Mouse (Mus musculus): ENCODE measurements at regions not wholly inside any gene's neighbourhood (a gene's known extent, or its start where the extent isn't known, plus 50 kb on each side); places are given as distances from the start of the nearest gene placed in this dataset.

- no peaks in the 10 kb centered on the region for H3K36me3 ChIP-seq
- no peaks in the 10 kb centered on the region for H3K9me3 ChIP-seq
- no peak overlapping the region for H3K4me3 ChIP-seq
- peaks cover 35% of the 10 kb centered on the region for H3K4me1 ChIP-seq
- no peak overlapping the region for H3K27ac ChIP-seq
- DNase-seq (ENCODE audit: low spot score): no peak
- no peaks in the 10 kb centered on the region for H3K27me3 ChIP-seq (ENCODE audit: insufficient read depth, poor library complexity, severe bottlenecking)
Measured at GRCm38 (mm10) chr3:68758609-68759008, 68.2 kb downstream of the Il12a start.

DNA sequence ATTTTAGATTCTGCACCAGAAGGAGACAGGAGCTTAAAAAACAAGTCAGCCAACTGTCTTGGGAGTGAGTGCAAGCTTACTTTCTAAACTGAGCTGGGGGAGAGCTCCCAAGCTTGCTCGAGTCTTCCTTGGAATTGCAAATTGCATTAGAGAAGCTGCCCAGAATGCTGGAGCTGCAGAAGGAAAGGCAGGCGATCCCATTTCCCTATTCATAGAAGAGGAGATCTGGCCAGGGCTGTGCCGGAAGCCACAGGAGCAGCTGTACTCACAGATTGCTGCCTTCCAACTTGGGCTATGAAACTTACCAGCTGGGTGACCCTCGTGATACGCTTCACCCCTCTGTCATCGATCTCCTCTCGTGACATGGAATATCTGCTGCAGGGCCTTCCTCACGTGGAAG lies 68.9 kb downstream of the Il12a start:
- peaks cover 38% of the 10 kb centered on the region for H3K4me1 ChIP-seq
- DNase-seq (ENCODE audit: low spot score): no peak
- no peaks in the 10 kb centered on the region for H3K27me3 ChIP-seq (ENCODE audit: insufficient read depth, poor library complexity, severe bottlenecking)
- no peak overlapping the region for H3K27ac ChIP-seq
- WGBS: 39% methylated on average over 8 of the region's 8 CpGs
- no peaks in the 10 kb centered on the region for H3K36me3 ChIP-seq
- H3K4me3 ChIP-seq: no peak overlapping the region
- no peaks in the 10 kb centered on the region for H3K9me3 ChIP-seq

GRCm38 (mm10) chr3:68760806-68761205 lies 70.4 kb downstream of the Il12a start:
- Histone ChIP-seq H3K4me1 (peaks cover 52% of the 10 kb centered on the region), H3K27me3 (ENCODE audit: insufficient read depth, poor library complexity, severe bottlenecking) (no peaks in the 10 kb centered on the region), H3K36me3 (no peaks in the 10 kb centered on the region), H3K9me3 (no peaks in the 10 kb centered on the region), H3K4me3 (no peak overlapping the region), H3K27ac (no peak overlapping the region; the same call in 1 of the 2 replicates)
- WGBS: 68% methylated on average over 2 of the region's 2 CpGs
- no peak for DNase-seq (ENCODE audit: low spot score)

DNA sequence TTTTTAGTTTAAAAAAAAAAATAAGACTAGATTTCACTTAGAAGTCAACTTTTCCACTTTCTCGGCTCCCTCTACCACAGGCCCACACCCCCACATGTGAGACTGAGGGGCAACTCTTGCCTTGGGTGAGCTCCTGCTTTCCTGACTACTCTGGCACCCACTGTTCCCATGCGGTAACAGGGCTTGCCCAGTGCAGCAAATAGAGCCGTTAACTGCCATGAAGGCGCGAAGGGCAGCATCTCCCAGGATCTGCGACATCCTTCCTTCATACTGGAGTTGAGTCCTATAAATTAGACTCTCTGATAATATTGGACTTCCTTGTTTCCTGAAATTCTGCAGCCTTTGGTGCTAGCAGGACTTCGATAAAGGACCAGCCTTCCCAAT lies 70.8 kb downstream of the Il12a start:
- H3K4me1 ChIP-seq: peaks cover 54% of the 10 kb centered on the region
- no peak overlapping the region for H3K4me3 ChIP-seq
- no peaks in the 10 kb centered on the region for H3K36me3 ChIP-seq
- H3K27me3 ChIP-seq (ENCODE audit: insufficient read depth, poor library complexity, severe bottlenecking): no peaks in the 10 kb centered on the region
- WGBS: 46% methylated on average over 7 of the region's 7 CpGs
- peak overlapping the region; percentile 74 for H3K27ac ChIP-seq
- no peak for DNase-seq (ENCODE audit: low spot score)
- no peaks in the 10 kb centered on the region for H3K9me3 ChIP-seq

DNA sequence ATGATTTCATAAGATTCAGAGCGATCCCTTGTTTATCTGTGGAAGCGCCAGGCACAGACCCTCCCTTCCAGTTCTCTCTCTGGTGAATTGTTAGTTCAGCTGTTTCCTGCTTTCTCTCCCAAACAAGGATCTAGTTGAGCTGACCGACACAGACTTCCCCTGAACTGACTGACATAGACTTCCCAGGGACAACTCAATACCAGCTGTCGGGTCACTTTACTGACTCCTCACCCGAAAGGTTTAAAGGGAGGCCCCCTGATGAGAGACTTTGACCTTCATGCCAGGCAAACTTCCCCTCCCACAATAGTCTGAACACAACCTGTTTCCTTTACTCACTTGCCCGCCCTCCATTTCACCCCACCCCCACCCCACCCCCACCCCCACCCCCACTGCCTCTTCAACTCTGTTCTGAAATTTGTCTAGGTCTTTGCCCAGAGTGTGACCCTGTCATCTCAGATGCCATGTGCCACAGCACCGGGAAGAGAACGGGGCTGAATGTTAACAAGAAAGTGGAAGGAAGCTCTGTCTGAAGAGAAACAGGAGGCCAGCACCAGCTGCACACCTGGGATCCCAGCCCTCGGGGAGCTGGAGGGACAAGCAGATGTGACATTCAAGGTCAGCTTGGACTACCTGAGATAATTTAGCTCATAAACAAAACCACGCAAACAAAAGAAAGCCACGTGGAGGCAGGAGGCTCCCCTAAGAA lies 71.3 kb downstream of the Il12a start:
- H3K36me3 ChIP-seq: no peaks in the 10 kb centered on the region

DNA sequence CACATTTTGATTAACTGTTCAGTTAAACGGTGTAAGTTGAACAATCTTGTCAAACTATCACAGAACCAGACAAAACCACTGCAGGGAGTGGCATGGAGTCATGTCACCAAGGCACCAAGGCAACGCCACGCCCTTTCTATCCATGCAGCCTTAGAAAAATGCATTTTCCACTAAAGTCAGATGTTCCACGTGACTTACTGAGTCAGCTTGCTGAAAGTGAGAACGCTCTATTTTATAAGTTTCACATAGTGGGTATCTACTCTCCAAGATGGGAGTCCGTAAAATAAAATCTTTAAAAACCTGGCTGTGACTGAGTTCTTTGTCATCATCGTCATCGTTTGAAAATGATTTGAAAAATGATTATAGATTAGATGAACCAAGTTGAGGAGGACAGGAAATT lies 72.5 kb downstream of the Il12a start:
- no peak overlapping the region for H3K4me3 ChIP-seq
- H3K4me1 ChIP-seq: peaks cover 58% of the 10 kb centered on the region
- no peak for DNase-seq (ENCODE audit: low spot score)
- H3K27ac ChIP-seq: no peak overlapping the region; the same call in 1 of the 2 replicates
- no peaks in the 10 kb centered on the region for H3K27me3 ChIP-seq (ENCODE audit: insufficient read depth, poor library complexity, severe bottlenecking)
- H3K9me3 ChIP-seq: no peaks in the 10 kb centered on the region
- H3K36me3 ChIP-seq: no peaks in the 10 kb centered on the region
- 83% methylated on average over 8 of the region's 8 CpGs for WGBS

More for the DNA sequence above, 71.3 kb downstream of the Il12a start:
- H3K27me3 ChIP-seq (ENCODE audit: insufficient read depth, poor library complexity, severe bottlenecking): no peaks in the 10 kb centered on the region
- H3K4me3 ChIP-seq: peak overlapping the region; percentile 20; the same call in 1 of the 2 replicates
- no peak for DNase-seq (ENCODE audit: low spot score)
- H3K9me3 ChIP-seq: no peaks in the 10 kb centered on the region
- peaks cover 58% of the 10 kb centered on the region for H3K4me1 ChIP-seq
- peak overlapping the region; percentile 74 for H3K27ac ChIP-seq
- 9% methylated on average over 11 of the region's 11 CpGs for WGBS

- Histone ChIP-seq H3K36me3 (no peaks in the 10 kb centered on the region), H3K4me1 (peaks cover 57% of the 10 kb centered on the region), H3K27ac (peak overlapping the region; percentile 52; the same call in 1 of the 2 replicates), H3K4me3 (peak overlapping the region; percentile 27; the same call in 1 of the 2 replicates), H3K27me3 (ENCODE audit: insufficient read depth, poor library complexity, severe bottlenecking) (no peaks in the 10 kb centered on the region), H3K9me3 (no peaks in the 10 kb centered on the region)
- peak; percentile 67 for DNase-seq (ENCODE audit: low spot score)
- WGBS: 63% methylated on average over 4 of the region's 4 CpGs
Measured at GRCm38 (mm10) chr3:68764336-68764735, 73.9 kb downstream of the Il12a start.

DNA sequence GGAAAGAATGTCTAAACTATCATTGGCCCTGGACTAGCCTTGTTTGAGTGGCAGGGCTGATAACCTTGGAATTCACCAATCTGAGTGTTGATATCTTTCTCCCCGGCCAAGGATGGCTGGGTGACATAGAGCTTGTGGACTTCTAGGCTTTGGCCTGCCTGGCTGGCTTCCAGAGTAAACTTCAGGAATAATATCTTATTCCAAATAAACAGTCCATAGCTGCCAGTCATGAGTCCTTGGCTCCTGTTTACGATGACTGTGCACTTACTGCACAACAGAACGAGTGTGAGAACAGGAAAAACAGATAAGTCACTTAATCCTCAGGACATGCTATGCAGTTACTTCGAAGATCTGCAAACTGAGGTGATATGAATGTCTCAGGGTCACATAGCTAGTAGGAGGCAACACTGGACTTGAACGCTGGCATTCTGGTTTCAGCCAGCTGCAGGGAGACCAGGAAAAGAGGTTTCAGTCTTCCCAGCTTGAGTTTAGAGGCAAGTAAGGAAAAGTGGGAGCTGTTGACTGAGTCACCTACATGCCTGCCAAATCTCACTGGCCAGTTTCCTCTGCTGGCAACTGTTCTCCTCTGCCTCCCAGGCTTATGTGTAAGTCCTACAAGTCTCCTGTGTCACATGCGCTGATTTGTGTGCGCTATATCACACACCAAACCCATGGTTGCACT lies 74.6 kb downstream of the Il12a start:
- 29% methylated on average over 7 of the region's 7 CpGs for WGBS
- no peaks in the 10 kb centered on the region for H3K27me3 ChIP-seq (ENCODE audit: insufficient read depth, poor library complexity, severe bottlenecking)
- H3K4me1 ChIP-seq: peaks cover 51% of the 10 kb centered on the region
- no peak overlapping the region; the same call in 1 of the 2 replicates for H3K4me3 ChIP-seq
- no peaks in the 10 kb centered on the region for H3K9me3 ChIP-seq
- peak; percentile 89 for DNase-seq (ENCODE audit: low spot score)
- H3K36me3 ChIP-seq: no peaks in the 10 kb centered on the region
- peak overlapping the region; percentile 72 for H3K27ac ChIP-seq

DNA sequence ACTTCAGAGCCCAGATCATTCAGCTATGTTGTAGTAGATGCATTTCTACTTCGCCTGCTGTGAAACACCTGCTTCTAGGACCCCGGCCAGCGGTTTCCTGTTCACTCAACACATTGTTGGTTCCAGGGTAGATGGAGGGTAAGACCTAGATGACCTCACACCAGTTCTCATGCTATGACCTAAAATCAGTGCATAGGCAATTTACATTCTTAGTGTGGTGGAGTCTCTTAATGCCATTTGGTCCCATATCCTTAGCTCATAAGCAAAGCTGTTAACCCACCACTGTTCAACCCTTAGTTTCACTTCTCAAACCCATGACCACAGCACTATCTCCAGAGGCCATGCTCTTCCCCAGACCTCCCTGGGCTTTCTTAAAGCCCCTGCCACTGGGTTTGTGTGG lies 81.1 kb downstream of the Il12a start:
- DNase-seq (ENCODE audit: low spot score): peak; percentile 61
- Histone ChIP-seq H3K4me3 (no peak overlapping the region), H3K27ac (no peak overlapping the region), H3K36me3 (no peaks in the 10 kb centered on the region), H3K4me1 (0 out of 2 replicates have a peak, but pooled peaks cover 3% of the 10 kb centered on the region), H3K9me3 (no peaks in the 10 kb centered on the region), H3K27me3 (ENCODE audit: insufficient read depth, poor library complexity, severe bottlenecking) (no peaks in the 10 kb centered on the region)
- 79% methylated on average over 3 of the region's 3 CpGs for WGBS

DNA sequence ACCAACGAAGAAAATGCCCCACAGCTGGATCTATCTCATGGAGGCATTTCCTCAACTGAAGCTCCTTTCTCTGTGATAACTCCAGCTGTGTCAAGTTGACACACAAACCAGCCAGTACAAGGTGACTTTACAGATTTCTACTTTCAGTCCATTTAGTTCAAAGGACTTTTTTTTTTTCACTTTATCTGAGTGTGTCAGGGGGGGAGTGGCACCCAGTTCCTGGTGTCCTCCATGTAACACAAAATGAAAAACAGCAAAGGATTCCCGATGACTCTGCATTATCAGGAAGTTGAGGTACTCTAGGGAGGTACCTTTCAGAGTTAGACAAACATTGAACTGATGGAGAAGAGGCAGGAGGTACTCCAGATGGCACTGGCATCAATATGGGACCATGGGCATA lies 87.4 kb downstream of the Il12a start:
- H3K4me1 ChIP-seq: peaks cover 23% of the 10 kb centered on the region
- no peak overlapping the region for H3K27ac ChIP-seq
- no peak for DNase-seq (ENCODE audit: low spot score)
- WGBS: 64% methylated on average over 2 of the region's 2 CpGs
- no peaks in the 10 kb centered on the region for H3K36me3 ChIP-seq
- no peak overlapping the region for H3K4me3 ChIP-seq
- H3K9me3 ChIP-seq: no peaks in the 10 kb centered on the region
- H3K27me3 ChIP-seq (ENCODE audit: insufficient read depth, poor library complexity, severe bottlenecking): no peaks in the 10 kb centered on the region

- WGBS: 83% methylated on average over 16 of the region's 16 CpGs
Measured at GRCm38 (mm10) chr3:68778354-68779040, 88.1 kb downstream of the Il12a start.

DNA sequence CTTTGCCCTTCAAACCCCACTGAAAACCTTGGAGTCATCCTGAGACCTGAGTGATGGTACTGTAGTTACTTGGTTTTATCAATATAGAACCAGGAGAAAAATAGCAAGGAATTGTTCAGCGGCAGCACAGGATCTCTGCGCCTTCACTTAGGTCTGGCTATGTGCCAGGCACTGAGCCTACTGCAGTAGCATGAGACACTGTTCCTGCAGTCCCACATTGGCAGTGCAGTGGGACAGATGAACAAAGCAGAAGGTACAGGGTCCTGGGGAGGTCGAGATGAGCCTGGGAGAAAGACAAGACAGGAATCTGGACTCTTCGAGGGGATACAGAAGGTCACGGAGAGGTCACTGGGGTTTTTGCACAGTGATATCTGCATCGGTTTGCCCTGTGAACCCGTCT lies 88.5 kb upstream of the 1110032F04Rik start:
- Histone ChIP-seq H3K27ac (peak overlapping the region; percentile 26; the same call in 1 of the 2 replicates), H3K36me3 (no peaks in the 10 kb centered on the region), H3K4me1 (peaks cover 41% of the 10 kb centered on the region), H3K4me3 (no peak overlapping the region), H3K9me3 (no peaks in the 10 kb centered on the region), H3K27me3 (ENCODE audit: insufficient read depth, poor library complexity, severe bottlenecking) (no peaks in the 10 kb centered on the region)
- DNase-seq (ENCODE audit: low spot score): no peak
- 39% methylated on average over 7 of the region's 7 CpGs for WGBS

More at GRCm38 (mm10) chr3:68778354-68779040, 88.1 kb downstream of the Il12a start:
- Histone ChIP-seq H3K27me3 (ENCODE audit: insufficient read depth, poor library complexity, severe bottlenecking) (no peaks in the 10 kb centered on the region), H3K4me1 (peaks cover 30% of the 10 kb centered on the region), H3K4me3 (no peak overlapping the region), H3K27ac (no peak overlapping the region), H3K9me3 (no peaks in the 10 kb centered on the region), H3K36me3 (no peaks in the 10 kb centered on the region)
- no peak for DNase-seq (ENCODE audit: low spot score)

- Histone ChIP-seq H3K36me3 (no peaks in the 10 kb centered on the region), H3K27me3 (ENCODE audit: insufficient read depth, poor library complexity, severe bottlenecking) (no peaks in the 10 kb centered on the region), H3K4me3 (no peak overlapping the region), H3K9me3 (no peaks in the 10 kb centered on the region), H3K27ac (no peak overlapping the region), H3K4me1 (peaks cover 46% of the 10 kb centered on the region)
- DNase-seq (ENCODE audit: low spot score): no peak
- 46% methylated on average over 2 of the region's 2 CpGs for WGBS
Measured at GRCm38 (mm10) chr3:68781466-68781865, 87.9 kb upstream of the 1110032F04Rik start.

Measured in heart, embryonic 10.5 days (tissue).